Mouse (Mus musculus) brain, embryonic 18.5 days (tissue): ENCODE data around the gene B230217C12Rik.
"Not testable (repeated sequence)": the region's sequence is repeated elsewhere in the genome, so short reads cannot be mapped to it uniquely, and the experiment has no call there.

Source experiments
- DNase-seq: peaks from one replicate; pipeline ENCODE4 v3.0.0-alpha.2; 2012; ENCODE audit warnings: low read depth, low spot score

The B230217C12Rik gene

GRCm38 (mm10) chr11:97866091-97866888, 25.7 kb downstream of the B230217C12Rik start:
- no peak for DNase-seq

GRCm38 (mm10) chr11:97867591-97867990, 27.0 kb downstream of the B230217C12Rik start:
- DNase-seq, result no peak

- not testable (repeated sequence) for DNase-seq
Measured at GRCm38 (mm10) chr11:97872378-97872777, 31.8 kb downstream of the B230217C12Rik start.

GRCm38 (mm10) chr11:97874396-97874795, 33.8 kb downstream of the B230217C12Rik start:
- DNase-seq, result no peak

- DNase-seq, result no peak
Measured at GRCm38 (mm10) chr11:97877341-97877740, 36.8 kb downstream of the B230217C12Rik start.

GRCm38 (mm10) chr11:97880362-97880761, 39.8 kb downstream of the B230217C12Rik start:
- no peak for DNase-seq

GRCm38 (mm10) chr11:97883542-97883917, 43.0 kb downstream of the B230217C12Rik start:
- no peak for DNase-seq

- peak; percentile 96 for DNase-seq
Measured at GRCm38 (mm10) chr11:97883918-97884600, 43.5 kb downstream of the B230217C12Rik start, which contains the start of gene Fbxo47. Gene Fbxo47, minus strand, starts transcription at chr11:97884154.

- no peak for DNase-seq
Measured at GRCm38 (mm10) chr11:97884601-97885185, 44.1 kb downstream of the B230217C12Rik start.

GRCm38 (mm10) chr11:97885296-97885915, 44.8 kb downstream of the B230217C12Rik start:
- no peak for DNase-seq

- no peak for DNase-seq
Measured at GRCm38 (mm10) chr11:97891821-97892220, 51.2 kb downstream of the B230217C12Rik start.
